Mouse (Mus musculus) adrenal gland, adult 2 months (tissue): ENCODE measurements around the gene Btbd9. TPM values are rescaled to one million over a fixed set of nuclear protein-coding genes. Genes with fewer than 3 reads are reported as not detected.
"Not testable (repeated sequence)": the region's sequence is repeated elsewhere in the genome, so short reads cannot be mapped to it uniquely, and the experiment has no call there.

Experiments
- DNase-seq: peaks from one replicate; pipeline ENCODE4 v3.0.0; 2021
- long read RNA-seq: library from polyadenylated mRNA; stranded (forward); transcript quantifications from one replicate; pipeline ENCODE4 v2.0.0, GENCODE M21; 2021
- polyA plus RNA-seq: library from polyadenylated mRNA; depleted of rRNA; stranded (reverse); fragments of >200 nt; gene quantifications from 2 replicates; pipeline ENCODE4 v1.2.3, GENCODE M21; 2012; rRNA removed
- total RNA-seq, 2 experiments: library from RNA; stranded (reverse); gene quantifications; 2 replicates each; pipeline ENCODE4 v1.2.3; 2021

The Btbd9 gene
- total RNA-seq = 10 to 100 TPM; 32.7 to 48.5 TPM
- 16.5 and 17.8 TPM in 2 replicates for polyA plus RNA-seq
- long read RNA-seq, full-length matches to known transcripts = 12 of 18 reads
- long read RNA-seq, partial matches to known transcripts = 1 of 18 reads
- long read RNA-seq, other reads (novel, unspliced or antisense) = 5 of 18 reads

DNA sequence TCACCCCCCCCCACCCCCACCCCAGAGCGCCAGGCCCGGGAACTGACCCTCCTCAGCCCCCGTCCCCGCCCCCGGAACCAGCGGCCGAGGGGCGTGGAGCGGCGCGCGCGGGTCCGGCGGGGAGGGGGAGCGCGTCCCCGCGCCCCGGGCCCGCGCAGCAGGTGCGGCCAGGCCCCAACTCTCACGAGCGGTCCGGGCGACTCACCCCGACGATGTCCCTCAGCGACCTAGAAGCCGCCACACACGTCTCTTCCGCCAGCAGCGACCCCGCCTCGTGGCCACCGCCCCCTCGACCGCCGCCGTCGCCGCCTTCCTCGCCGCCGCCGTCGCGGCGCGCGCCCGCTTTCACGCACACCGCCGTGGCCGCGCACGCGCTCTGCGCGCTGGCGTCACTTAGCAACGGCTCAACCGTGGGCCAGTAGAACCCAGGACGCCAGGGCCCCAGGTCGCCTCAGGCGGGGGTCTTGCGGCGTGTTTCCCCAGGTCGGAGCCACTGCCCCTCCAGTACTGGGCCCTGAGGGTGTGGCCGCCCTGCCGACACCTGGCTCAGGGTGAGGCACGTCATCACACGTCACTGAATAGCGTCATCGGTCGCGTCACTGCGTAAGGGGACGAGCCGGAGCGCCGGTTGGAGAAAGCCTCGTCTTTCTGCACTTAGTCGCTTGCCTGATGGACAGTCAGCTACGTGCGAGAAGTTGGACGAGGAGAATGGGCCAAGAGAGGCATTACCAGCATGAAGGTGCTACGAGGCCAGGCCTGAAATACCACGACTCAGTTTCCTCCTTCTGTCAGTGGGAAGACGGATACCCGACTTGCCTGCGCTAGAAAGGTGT lies at the start of gene Btbd9:
Gene Btbd9 (minus strand): TSS at position 548 of the 833 bp plus-strand sequence.
- peak; percentile 96 for DNase-seq

DNA sequence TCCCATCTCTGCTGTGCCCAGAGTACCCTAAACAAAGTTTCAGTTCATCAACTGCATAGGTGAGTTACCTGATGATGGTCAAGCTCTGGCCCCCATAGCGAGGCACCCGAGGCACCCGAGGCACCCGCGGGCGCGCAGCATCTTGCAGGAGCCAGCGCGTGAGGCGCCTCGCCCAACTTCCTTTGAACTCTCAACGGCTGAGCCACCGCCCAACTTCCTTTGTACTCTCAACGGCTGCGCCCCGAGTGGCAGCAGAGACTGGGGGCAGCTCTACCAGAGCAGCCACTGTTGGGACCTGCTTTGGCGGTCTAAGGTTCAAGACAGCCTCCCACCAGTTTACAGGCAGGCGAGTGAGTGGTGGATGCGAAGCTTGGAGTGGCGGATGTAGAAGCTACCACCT lies 47.8 kb upstream of the Btbd9 start, which contains the start of gene Dnah8:
Gene Dnah8 (plus strand): TSS at position 223 of the 400 bp plus-strand sequence.
- not testable (repeated sequence) for DNase-seq

- DNase-seq = no peak
Measured at GRCm38 (mm10) chr17:30623200-30623599, 46.9 kb upstream of the Btbd9 start.

DNA sequence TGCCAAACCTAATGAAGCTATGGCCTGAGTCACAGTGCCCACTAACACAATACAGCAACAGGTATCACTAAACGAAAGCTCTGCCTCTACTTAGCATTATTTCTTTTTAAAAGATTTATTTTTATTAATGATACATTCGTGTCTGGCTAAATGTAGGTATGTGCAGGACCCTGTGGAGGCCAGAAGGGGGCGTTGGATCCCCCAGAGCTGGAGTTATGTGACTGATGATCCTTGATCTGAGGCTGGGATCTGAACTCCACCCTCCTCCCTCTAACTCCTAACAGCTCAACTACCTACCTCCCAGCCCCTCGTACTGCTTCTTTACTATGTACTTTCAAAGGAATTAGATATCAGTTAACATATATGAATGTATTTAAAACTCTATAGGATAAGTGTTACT lies 45.2 kb upstream of the Btbd9 start:
- DNase-seq = no peak

GRCm38 (mm10) chr17:30620548-30620947 lies 44.3 kb upstream of the Btbd9 start:
- DNase-seq = no peak

- DNase-seq = no peak
Measured at GRCm38 (mm10) chr17:30619153-30619552, 42.9 kb upstream of the Btbd9 start.

DNA sequence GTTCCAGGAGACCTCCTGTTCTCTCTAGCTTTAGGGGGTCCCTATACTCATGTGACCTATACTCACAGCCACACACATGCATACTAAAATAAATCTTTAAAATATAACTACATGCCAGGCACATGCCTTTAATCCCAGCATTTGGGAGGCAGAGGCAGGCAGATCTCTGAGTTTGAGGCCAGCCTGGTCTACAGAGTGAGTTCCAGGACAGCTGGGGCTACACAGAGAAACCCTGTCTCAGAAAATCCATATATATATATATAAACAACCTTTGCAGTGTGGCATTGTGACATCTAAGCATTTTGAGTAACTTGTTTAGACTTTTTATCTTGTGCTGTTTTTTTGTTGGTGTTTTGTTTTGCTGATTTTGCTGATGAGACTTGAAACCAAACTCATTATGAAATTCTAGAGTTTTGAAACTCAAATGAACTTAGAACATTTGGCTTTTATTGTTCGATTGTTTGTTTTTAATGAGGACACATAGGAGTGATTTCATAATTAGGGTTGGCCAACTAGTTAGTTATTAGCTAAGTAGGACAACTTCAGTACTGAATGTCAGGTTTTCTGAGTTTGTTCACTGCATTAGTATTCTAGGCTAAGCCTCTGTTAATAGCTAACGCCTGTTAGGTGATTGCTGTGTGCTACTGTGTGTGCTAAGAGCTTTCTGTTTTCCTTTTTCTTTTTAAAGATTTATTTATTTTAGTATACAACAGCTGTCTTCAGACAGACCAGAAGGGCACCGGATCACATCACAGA lies 42.0 kb upstream of the Btbd9 start:
- no peak for DNase-seq

GRCm38 (mm10) chr17:30616203-30616602 lies 39.9 kb upstream of the Btbd9 start:
- DNase-seq = no peak

DNA sequence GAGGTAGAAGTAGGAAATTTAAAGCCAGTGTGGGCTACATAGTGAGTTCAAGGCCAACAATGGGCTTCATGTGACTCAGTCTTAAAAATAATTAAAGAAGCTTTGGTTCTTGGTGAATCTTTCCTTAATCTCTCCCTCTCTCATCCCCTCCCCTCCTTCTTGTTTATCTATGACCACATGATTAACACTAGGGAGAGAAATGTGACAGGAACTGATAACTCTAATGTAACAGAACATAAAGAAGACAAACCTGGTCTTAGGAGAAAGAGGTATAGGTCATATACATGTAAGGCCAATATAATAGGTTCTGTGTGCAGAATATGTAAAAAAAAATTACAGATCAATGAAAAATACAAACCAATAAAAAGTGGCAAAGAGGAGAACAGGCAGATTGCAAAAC lies 37.1 kb upstream of the Btbd9 start:
- DNase-seq = no peak

DNA sequence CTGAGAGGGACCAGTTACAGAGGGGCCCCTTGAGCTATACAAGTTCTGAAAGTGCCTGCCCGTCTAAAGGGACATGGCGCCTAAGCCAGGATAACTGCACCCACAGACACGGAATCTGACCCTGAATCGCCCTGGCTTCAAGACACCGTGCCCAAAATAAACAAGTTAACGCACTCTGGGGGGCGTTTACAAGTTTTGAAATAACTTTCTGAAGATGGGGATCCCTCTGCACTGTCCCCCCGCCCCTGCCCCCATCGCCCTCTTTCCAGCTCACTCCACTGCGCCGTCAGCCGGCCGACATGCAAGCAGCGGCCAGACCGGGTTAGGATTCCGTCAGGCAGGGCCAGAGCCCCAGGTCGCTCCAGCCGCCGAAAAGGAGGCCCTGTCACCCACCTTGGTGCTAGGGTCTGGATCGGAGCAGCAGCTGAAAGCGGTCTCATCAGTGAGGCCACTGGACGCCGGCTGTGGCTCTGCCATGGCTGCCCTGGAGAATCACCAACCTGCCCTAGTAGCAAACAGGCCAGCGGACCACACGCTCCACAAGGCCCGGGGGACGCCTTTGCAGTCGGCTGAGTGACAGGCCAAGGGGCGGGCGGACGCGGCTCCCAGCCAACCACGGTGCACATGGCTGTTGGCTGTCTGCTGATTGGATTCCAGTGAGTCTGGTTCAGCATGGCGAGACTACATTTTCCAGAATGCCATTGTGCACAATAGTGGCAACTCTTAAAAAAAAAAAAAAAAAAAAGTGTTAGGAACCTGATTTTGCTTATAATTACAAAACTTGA lies 36.0 kb upstream of the Btbd9 start:
- peak; percentile 100 for DNase-seq

DNA sequence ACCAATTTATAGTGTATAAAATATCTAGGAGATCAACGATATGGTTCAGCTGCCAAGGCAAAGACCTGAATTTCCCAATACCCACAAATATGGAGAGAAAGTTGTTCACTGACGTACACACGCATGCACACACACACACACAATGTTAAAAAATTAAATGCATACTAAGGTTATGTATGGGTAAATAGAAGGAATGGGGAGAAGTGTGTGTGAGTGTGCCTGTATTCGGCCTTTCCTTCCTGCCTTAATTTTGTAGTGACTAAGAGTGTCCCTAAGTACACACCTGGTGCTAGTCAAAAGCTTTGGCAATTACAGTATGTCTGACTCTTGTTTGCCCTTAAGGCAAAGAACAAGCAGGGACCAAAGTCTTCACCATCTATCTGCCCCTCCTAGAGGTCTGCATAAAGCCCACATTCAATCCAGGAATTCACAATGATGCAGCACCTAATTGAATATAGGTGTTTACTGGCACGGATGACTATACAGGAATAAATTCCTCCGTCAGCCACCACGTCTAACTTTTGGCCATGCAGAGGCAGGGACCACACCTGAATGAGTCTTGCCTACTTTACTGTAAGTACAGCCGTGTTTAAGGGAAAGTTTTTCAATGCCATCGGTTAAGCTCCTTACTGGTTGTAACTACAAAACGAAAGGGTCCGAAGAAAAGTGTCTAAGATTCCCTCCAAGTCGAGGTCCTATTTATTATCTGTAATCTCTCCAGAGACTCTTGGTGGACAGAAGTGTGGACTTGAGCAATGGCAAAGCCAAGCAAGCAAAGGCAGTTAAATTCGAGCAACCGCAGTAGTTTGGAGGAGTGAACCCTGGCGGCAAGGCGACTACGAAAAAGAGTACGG lies 35.2 kb upstream of the Btbd9 start:
- no peak for DNase-seq

DNA sequence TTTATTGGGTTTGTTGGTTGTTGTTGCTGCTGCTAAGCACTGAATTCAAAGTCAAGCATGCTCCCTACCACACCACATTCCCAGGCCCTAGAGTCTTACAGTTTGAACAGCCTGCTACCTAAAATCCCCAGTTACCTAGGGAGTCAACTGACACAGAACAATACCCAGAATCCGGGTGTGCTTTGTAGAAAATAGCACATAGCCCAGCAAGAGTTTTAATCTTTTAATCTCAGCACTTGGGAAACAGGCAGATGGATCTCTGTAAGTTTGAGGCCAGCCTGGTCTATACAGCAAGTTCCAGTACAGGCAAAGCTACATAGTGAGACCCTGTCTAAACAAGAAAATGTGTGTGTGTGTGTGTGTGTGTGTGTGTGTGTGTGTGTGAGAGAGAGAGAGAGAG lies 34.5 kb upstream of the Btbd9 start:
- no peak for DNase-seq

- no peak for DNase-seq
Measured at GRCm38 (mm10) chr17:30609980-30610307, 33.7 kb upstream of the Btbd9 start.

- DNase-seq = no peak
Measured at GRCm38 (mm10) chr17:30609305-30609979, 33.2 kb upstream of the Btbd9 start.

DNA sequence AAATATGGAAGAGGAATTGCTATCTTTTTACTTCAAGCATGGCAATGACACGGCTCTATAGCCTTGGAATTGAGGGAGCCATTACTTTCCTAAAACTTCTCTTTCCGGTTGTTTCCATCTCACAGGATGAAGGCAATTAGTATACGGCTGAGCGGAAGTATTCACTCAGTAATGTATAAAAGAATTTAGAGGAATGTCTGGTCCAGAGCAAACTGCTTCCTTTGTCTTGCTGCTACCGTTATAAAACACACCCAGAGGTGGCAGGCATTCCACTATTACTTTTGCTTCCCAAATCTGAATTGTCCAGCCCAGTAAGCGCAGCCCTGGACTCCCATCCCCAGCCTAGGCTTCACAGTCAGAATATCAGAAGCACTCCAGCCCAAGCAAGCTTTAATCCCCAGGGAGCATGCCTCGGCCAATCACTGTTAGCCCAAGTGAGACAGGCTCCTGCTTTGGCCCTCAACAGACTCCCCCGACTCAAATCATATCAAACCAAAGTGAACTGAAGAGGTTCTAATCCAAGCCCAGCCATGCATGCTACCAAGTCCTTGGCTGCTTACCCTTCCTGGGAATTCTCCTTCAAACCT lies 31.7 kb upstream of the Btbd9 start:
- DNase-seq = no peak

DNA sequence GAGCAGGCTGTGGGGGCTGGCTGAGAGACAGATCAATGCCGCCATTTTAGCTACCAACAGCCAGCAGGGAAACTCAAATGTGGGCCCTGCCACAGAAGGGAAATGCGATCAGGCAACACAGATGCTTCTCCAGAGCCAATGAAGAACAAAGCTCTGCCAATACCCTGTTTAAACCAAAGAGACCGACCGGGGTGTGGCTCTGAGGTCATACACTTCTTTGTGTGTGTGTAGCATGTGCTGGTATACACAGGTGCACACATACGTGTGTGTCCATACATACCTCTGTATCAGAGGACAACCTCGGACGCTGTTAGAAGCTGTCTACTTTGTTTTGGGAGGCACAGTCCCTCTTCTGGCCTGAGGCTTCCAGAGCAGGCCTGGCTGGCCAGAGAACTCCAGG lies 31.0 kb upstream of the Btbd9 start:
- DNase-seq = no peak

- no peak for DNase-seq
Measured at GRCm38 (mm10) chr17:30606634-30607081, 30.4 kb upstream of the Btbd9 start.

DNA sequence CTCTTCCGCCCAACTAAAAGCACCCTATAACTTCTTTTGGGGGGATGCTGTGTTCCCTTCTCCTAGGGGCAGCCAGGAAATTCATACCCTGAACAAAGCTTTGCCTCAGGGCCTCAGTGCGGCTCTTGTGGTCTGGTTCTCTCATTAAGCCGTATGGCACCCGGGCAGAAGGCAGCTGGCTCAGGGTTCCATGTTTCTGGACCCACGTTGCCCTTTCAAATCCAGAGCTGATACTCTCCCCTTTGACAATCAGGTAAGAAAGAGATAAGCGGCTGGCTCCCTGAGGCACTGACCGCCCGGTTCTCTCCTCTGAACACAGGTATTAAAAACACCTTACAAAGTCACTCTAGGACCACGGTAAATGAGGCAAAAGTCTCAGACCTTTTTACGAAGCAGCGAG lies 29.9 kb upstream of the Btbd9 start:
- DNase-seq = no peak

DNA sequence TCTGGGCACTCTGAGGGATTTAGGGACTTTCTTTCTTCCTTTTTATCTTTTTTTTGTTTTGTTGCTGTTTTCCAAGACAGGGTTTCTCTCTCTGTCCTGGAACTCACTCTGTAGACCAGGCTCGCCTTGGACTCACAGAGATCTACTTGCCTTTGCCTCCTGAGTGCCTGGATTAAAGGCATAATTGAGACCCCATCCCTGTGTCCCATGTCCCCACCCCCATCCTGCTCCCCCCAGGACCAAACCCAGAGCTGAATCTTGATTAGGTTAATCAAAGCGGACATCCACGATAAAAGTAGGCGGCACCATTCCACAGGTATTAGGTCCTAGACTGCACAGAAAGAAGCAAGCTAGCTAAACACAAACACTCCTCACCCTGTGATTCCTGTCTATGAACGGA lies 28.7 kb upstream of the Btbd9 start:
- no peak for DNase-seq

GRCm38 (mm10) chr17:30604296-30604695 lies 28.0 kb upstream of the Btbd9 start:
- peak; percentile 38 for DNase-seq
